Mouse (Mus musculus) lung, postnatal 14 days (tissue): ENCODE data around the gene Grsf1.

Source experiments
- DNase-seq: peaks from one replicate; pipeline ENCODE4 v3.0.0; 2021

The Grsf1 gene

DNA sequence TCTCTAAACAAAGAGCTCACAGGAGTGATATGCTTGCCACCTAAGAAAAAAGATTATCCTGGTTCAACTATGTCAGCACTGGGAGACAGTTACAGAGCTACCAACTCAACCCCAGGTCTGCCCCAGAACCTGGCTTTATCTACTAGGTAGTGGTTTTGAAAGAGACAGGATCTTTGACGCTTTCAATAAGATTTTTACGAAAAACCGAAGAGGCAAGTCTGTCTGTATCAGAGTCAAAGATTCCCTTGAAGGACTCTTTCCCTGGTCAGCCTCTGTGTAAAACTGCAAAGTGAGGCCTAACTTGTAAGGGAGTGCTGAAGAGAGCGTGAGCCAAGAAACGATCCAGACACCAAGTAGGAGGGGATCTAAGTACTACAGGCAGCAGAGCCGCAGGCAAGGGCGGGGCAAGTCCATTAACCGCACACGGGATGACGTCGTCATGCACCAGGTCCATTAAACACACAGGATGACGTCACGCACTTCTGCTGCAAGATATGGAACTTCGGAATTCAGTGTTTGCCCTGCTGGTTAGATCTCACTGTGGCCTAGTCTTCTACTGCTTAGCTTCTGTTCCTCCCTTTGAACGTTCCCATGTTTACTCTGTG lies 12.7 kb upstream of the Grsf1 start:
- DNase-seq, result no peak

- no peak for DNase-seq
Observed at GRCm38 (mm10) chr5:88687996-88688406, 12.0 kb upstream of the Grsf1 start.

GRCm38 (mm10) chr5:88685745-88686299 lies 9.9 kb upstream of the Grsf1 start:
- DNase-seq, result no peak

DNA sequence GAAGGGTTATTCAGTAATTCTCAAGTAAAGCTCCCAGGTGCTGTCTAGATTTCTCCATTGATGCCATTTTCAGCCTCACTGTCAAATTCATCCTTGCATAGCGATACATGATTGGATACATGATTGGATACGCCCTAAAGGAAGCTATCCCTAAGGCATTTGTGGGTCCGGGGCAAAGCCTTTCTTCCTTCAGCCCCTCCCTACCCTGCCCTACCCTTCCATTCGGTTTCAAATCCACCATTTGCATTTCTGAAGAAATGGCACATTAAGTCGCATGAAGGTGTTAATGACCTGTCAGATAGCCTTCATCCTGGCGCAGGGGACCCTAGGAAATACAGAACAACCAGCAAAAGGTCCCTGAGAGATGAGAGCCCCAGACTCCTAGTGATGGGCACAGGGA lies 9.3 kb upstream of the Grsf1 start:
- DNase-seq, result no peak

- DNase-seq, result no peak
Observed at GRCm38 (mm10) chr5:88684226-88684625, 8.3 kb upstream of the Grsf1 start.

- no peak for DNase-seq
Observed at GRCm38 (mm10) chr5:88683706-88684105, 7.7 kb upstream of the Grsf1 start.

- DNase-seq, result no peak
Observed at GRCm38 (mm10) chr5:88680567-88680966, 4.6 kb upstream of the Grsf1 start.

- no peak for DNase-seq
Observed at GRCm38 (mm10) chr5:88679341-88679740, 3.4 kb upstream of the Grsf1 start.

GRCm38 (mm10) chr5:88678929-88679328 lies 3.0 kb upstream of the Grsf1 start:
- no peak for DNase-seq

- DNase-seq, result peak; percentile 17
Observed at GRCm38 (mm10) chr5:88674703-88675442, 1.1 kb downstream of the Grsf1 start.

DNA sequence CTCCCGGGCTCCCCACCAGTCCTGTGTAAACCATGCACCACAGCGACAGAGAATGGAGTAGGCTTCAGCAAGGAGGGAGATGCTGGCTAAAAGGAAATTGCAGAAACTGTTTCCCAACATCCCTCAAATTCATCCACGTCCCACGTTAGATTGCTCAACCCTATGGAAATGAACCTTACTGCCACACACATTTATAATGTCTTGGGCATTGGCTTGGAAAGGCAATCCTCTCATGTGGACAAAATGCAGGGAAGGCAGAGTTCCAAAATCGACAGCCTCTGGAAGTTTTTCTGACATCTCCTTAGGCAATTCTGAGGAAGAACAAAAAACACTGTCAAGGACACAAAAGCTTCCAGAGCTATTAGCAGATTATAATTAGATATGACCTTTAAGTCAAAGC lies 12.1 kb downstream of the Grsf1 start:
- no peak for DNase-seq

DNA sequence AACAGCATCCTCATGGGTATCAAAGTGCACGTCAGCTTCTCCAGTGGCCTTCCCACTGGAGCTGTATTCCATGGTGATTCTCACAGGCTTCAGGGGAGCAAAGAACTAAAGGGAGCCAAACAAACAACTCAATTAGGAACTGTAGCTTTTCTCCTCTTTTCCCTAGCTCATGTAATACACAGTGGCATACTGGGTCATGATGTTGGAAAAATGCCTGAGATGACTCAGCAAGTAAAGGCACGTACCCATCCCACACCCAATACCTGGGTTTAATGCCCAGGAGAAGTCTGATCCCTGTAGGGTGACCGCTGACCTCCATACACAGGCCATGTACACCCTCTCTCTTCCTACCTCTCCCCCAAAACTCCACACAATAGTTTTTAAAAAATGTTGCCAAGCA lies 12.8 kb downstream of the Grsf1 start:
- DNase-seq, result no peak

DNA sequence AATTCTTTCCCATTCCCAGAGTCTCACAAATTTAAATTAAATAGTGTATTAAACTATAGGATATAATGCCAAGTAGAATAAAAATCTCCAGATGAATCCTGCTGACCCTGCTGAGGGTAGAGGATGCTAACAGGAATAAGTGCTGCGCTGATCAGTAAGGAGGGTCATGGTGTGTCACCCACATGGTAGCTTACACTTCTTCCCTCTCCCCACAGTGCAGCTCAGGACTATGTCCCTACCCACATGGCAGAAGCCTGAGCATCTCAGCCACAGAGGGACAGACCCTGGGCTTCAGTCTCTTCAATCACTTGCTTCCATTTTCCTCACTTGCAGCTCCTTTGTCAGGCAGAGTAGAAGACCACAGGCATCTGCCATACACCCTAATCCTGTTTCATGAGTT lies 18.1 kb downstream of the Grsf1 start:
- DNase-seq, result no peak

DNA sequence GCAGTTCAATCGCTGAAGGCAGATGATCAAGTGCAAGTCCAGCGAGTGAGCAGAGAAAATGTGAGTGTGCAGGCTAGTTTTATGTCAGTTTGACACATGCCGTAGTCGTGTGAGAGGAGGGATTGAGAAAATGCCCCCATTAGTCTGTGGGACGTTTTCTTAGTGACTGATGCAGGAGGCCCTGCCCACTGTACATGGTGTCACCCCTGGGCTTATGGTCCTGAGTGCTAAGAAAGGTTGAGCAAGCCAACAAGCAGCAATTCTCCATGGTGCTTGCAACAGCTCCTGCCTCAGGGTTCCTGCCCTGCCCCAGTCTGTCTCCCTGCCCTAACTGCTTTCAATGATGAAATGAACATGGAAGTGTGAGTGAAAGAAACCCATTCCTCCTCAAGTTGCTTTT lies 23.4 kb downstream of the Grsf1 start:
- no peak for DNase-seq

DNA sequence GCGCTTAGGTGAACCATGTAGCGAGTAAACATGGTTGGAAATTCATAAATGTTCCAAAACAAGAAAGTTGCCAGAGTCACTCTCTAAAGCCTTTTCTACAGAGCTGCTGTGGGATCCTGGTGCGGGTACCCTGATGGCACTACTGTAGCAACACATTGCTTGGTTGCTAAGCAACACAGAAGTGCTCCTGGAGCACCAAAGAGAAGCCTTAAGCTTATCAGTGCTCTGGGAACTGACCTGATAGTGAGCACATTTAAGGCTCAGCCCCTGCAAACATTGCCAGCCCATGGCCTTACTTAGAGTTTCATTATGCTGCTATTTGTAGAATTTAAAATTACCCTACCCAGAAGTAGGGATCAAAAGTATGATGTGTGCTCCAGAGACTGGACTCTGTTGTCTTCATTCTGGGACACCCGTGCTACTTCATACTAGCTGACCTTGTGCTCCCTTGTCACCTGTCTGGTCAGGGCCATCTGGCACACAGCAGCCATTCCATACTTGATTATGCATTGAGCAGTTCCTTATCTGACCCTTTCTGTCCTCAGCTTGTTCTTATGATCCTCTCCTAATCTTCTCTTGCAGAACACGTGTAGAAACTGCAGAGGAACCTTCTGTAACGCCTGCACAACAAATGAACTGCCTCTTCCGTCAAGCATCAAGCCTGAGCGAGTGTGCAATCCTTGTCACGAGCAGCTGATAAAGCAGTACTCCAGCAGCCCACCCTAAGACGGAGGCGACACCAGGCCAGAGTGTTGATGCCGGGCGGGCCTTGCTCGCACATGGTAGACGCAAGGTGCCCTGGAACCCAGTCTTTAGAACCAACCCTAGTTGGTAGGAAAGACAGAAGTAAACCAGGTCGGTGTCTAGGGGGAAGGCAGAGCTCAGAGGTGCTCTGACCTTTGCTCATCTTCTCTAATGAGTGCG lies 26.5 kb downstream of the Grsf1 start:
- DNase-seq, result no peak

DNA sequence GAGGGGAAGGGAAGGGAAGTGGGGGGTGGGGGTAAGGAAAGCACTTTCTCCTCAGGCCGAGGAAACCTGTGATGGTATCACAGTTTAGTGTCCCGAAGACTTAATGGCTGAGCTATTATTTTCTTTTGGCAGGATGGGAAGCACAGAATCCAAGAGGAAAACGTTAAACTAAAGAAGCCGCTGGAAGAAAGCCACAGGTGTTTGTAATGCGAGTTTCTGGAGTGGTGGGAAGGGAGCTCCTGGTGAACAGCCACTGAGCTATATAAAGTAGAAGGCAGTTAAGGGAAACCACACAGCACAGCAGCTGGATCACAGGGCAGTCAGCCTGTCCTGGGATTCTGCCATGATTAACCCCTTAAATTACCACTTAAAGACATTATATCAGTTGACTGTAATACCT lies 30.6 kb downstream of the Grsf1 start:
- no peak for DNase-seq

- no peak for DNase-seq
Observed at GRCm38 (mm10) chr5:88644901-88645300, 31.1 kb downstream of the Grsf1 start.

DNA sequence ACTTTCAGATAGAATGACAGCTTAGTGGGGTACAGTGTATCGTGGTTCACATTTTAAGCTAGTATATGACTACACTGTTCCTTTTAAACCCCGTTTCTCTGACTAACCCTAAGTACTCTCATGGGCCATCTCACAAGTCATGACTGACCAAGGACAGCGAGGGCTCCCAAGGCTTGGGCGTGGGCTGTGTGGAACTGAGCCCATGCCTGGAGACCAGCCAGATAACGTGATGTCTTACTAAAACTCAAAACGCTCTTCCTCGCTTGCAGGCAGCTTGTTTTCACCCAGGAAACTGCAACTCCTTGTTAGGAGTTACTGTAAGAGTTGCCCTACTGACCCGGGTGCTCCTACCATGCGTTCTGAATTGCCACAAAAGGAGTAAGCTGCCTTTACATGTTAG lies 32.5 kb downstream of the Grsf1 start:
- no peak for DNase-seq

- DNase-seq, result no peak
Observed at GRCm38 (mm10) chr5:88642786-88643185, 33.2 kb downstream of the Grsf1 start.

DNA sequence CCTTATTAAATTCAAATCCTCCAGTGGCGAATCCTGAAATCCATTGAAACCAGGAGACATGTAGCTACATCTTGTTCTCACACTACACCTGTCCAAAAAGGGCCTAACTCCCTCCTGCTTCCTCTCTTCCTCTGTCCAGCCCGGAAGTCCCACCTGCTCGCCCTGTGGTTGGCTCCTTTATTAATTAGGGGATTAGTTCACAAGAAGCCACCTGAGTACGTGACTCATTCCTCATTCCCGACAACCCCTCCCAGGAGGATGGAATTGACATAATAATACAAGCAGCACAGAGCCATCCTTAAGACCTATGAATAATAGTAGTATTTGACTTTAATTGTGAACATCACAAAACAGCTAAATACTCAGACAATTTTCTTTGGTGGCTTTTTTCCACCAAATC lies 41.9 kb downstream of the Grsf1 start:
- no peak for DNase-seq

DNA sequence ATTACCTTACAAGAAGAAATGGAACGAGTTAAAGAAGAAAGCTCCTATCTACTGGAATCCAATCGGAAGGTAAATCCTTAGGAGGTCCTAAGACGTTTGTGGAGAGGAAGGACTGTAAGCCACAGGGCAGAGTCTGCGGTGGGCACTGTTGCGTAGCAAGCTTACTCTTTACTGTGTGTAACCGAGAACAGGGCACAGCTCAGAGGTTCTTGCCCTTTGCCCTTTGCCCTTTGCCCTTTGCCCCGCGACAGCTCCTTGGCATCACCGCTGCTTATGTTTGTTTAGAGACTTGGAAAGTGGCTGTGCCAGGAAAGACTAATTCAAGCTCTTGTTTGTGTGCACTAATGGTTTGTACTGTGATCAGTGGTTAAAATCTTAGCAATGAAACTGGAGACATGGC lies 43.5 kb downstream of the Grsf1 start:
- DNase-seq, result no peak

DNA sequence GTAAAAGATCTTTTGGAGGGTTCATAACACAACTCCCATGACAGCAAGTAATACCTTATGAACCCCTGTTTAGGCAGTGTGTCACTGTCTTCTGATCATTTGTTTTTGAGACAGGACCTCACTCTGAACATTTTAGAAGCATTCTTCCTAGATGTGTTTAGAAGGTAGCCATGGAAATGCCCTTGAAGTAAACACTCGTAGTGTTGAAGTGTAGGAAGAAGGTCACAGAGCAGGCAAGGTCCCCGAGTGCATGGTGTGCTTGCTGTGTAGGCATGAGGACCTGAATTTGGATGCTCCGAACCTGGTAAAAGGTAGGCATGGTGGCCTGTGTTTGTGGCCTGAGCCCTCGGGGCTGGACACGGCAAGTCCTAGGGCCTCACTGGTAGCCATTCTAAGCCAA lies 44.4 kb downstream of the Grsf1 start:
- DNase-seq, result no peak

- peak; percentile 16 for DNase-seq
Observed at GRCm38 (mm10) chr5:88630883-88631282, 45.1 kb downstream of the Grsf1 start.

DNA sequence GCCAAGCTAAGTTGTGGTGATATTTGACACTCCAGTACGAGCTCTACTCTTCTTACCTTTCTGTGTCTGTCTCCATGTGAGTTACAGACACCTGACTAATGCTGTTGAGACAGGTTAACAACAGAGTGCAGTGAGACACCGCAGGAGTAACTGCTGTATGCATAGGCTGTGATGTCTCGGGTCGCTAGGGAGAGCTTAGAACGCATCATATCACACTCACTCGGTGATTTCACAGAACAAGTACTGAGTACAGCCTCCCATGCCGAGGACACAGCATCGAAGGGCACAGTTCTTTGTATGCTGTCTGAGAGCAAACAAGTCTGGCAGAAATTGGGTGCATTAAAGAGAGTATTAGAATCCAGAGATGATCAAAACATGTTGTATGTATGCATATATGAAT lies 46.0 kb downstream of the Grsf1 start:
- no peak for DNase-seq
